In genomic region chr9:50120820-50121599, GRCm38 (mm10) we compare ENCODE assay signal across 17 mouse cellular contexts.
A peak's percentile ranks its signal among the peaks of the same experiment; 100 is the strongest.
DNase-seq lines count a peak whose midpoint lies in the region; ATAC-seq and TF ChIP-seq lines count a peak whose summit lies in the region.
"Had no signal": no experiment of that assay in that cellular context is flagged by ENCODE, and none has a peak within 500 bp of the region (broad histone marks: within the 10 kb centered on the region; RNA-seq: fewer than 3 reads in every experiment).

No protein-coding gene starts in this region.

- H3K4me1 ChIP-seq in forebrain, postnatal 0 days (ENCODE audit: insufficient read depth): peaks cover 6% of the 10 kb centered on the region; the same call in 1 of the 2 replicates
- H3K4me1 ChIP-seq: embryonic facial prominence, embryonic 12.5 days had no signal

- intact Hi-C loops in left cerebral cortex, adult 2 months (cut with DNase I): no loop called here

- H3K36me3 ChIP-seq in forebrain, postnatal 0 days (ENCODE audit: insufficient read depth): no peaks in the 10 kb centered on the region
- H3K36me3 ChIP-seq: embryonic facial prominence, embryonic 12.5 days; neural tube, embryonic 12.5 days had no signal

- no peaks in the 10 kb centered on the region for H3K9me3 ChIP-seq in forebrain, postnatal 0 days (ENCODE audit: low read length)
- H3K9me3 ChIP-seq: embryonic facial prominence, embryonic 12.5 days; neural tube, embryonic 12.5 days had no signal

- H3K27me3 ChIP-seq in forebrain, postnatal 0 days (ENCODE audit: insufficient read depth, low read length): no peaks in the 10 kb centered on the region
- H3K27me3 ChIP-seq: embryonic facial prominence, embryonic 12.5 days; neural tube, embryonic 12.5 days had no signal

- ATAC-seq in frontal cortex, adult (ENCODE audit: low TSS enrichment): peak; percentile 13; the same call in 1 of the 2 replicates
- ATAC-seq in forebrain, postnatal 0 days: peak; percentile 85
- ATAC-seq: CD4-positive, CD25-positive, alpha-beta regulatory T cell, adult 4 months; midbrain, embryonic 16.5 days had no signal

- no peak overlapping the region for H3K4me3 ChIP-seq in left cerebral cortex, adult 2 months
- no peak overlapping the region for H3K4me3 ChIP-seq in forebrain, postnatal 0 days (ENCODE audit: low read depth, low read length)
- H3K4me3 ChIP-seq: embryonic facial prominence, embryonic 12.5 days; heart, adult 2 months; neural tube, embryonic 12.5 days had no signal

- no peak for TF ChIP-seq CTCF in left cerebral cortex, adult 2 months (IDR thresholded peaks at IDR 0.05)
- no peak for TF ChIP-seq CTCF in forebrain, postnatal 0 days (IDR thresholded peaks at IDR 0.05; ENCODE audit: low read depth)

- H3K4me2 ChIP-seq in forebrain, postnatal 0 days (ENCODE audit: low read depth): no peak overlapping the region
- H3K4me2 ChIP-seq: embryonic facial prominence, embryonic 12.5 days; neural tube, embryonic 12.5 days had no signal

- H3K27ac ChIP-seq in left cerebral cortex, adult 2 months: peak overlapping the region; percentile 57; the same call in 1 of the 2 replicates
- H3K27ac ChIP-seq in forebrain, postnatal 0 days (ENCODE audit: low read depth, low read length): peak overlapping the region; percentile 68
- H3K27ac ChIP-seq: embryonic facial prominence, embryonic 12.5 days; heart, adult 2 months; kidney, postnatal 0 days; neural tube, embryonic 12.5 days had no signal

- DNase-seq in frontal cortex, postnatal 25 days (ENCODE audit: low spot score in 2 of 2): no peak
- no peak for DNase-seq in left cerebral cortex, adult 2 months (ENCODE audit: extremely low spot score in 1 of 2, low spot score in 2 of 2)
- DNase-seq in left cerebral cortex, adult 18-20 months (ENCODE audit: low spot score in 2 of 2): no peak
- peak; percentile 52 for DNase-seq in adipocyte (ENCODE audit: low spot score)
- peak; percentile 81 for DNase-seq in forebrain, postnatal 0 days
- no peak for DNase-seq in retina, postnatal 1 day
- DNase-seq: heart, adult 2 months; heart, postnatal 36 days; liver; lung, adult 2 months; thymus, adult 2 months had no signal

- 52% methylated on average over 9 of the region's 9 CpGs for WGBS in forebrain, postnatal 0 days

- H3K9ac ChIP-seq in forebrain, postnatal 0 days: no peak overlapping the region
- H3K9ac ChIP-seq: embryonic facial prominence, embryonic 12.5 days; neural tube, embryonic 12.5 days had no signal

Comparison
In these comparisons a context has a peak if more than half of its experiments do, and no peak if none do; other contexts are left out.
1. DNase-seq: peak in adipocyte (single experiment) and forebrain, postnatal 0 days (single experiment); none in frontal cortex, postnatal 25 days (0 of 2), left cerebral cortex, adult 2 months (0 of 2), left cerebral cortex, adult 18-20 months (0 of 2) and retina, postnatal 1 day (single experiment).